Mouse (Mus musculus) midbrain, embryonic 13.5 days (tissue): Measurements from ENCODE around the gene Vdr. TPM values are rescaled to one million over a fixed set of nuclear protein-coding genes. Genes with fewer than 3 reads are reported as not detected.

Source experiments
- ATAC-seq: fragments of 200-750 bp; cut with Nextera tagmentation; 2 replicates; pipeline ENCODE4 v1.8.0; 2017; ENCODE audit warnings: mild to moderate bottlenecking, moderate TSS enrichment, moderate library complexity
- H3K27ac ChIP-seq: fragments of 300-500 bp; sonication (generic); 2 replicates; pipeline ENCODE4 v1.5.1; 2015; ENCODE audit warnings: inconsistent platforms, mild to moderate bottlenecking, moderate library complexity
- H3K27me3 ChIP-seq: fragments of 300-500 bp; sonication (generic); 2 replicates; pipeline ENCODE4 v1.6.1; 2015; ENCODE audit warnings: mild to moderate bottlenecking, inconsistent platforms
- H3K36me3 ChIP-seq: fragments of 300-500 bp; sonication (generic); 2 replicates; pipeline ENCODE4 v1.6.1; 2015; ENCODE audit warnings: mild to moderate bottlenecking, inconsistent platforms
- H3K4me1 ChIP-seq: fragments of 300-500 bp; sonication (generic); replicated peaks from 2 replicates; pipeline ENCODE4 v1.6.1; 2015; ENCODE audit warnings: inconsistent platforms
- H3K4me2 ChIP-seq: fragments of 300-500 bp; sonication (generic); replicated peaks from 2 replicates; pipeline ENCODE4 v1.6.1; 2015; ENCODE audit warnings: moderate library complexity, mild to moderate bottlenecking, inconsistent platforms
- H3K4me3 ChIP-seq: fragments of 300-500 bp; sonication (generic); replicated peaks from 2 replicates; pipeline ENCODE4 v1.5.1; 2015; ENCODE audit warnings: mild to moderate bottlenecking, inconsistent platforms
- H3K9ac ChIP-seq: fragments of 300-500 bp; sonication (generic); replicated peaks from 2 replicates; pipeline ENCODE4 v1.6.1; 2015; ENCODE audit warnings: mild to moderate bottlenecking, inconsistent platforms
- H3K9me3 ChIP-seq: fragments of 300-500 bp; sonication (generic); 2 replicates; pipeline ENCODE4 v1.6.1; 2016; ENCODE audit warnings: mild to moderate bottlenecking, inconsistent platforms
- WGBS: fragments of 180-500 bp; shearing (Covaris S2); methylation state at CpG from one replicate; pipeline ENCODE4 v1.1.7; 2015; 5-methylcytosine and 5-hydroxymethylcytosine counted together
- polyA plus RNA-seq: library from polyadenylated mRNA; unstranded; fragments of >200 nt; fragmentation: Nextera tagmentation; extraction: Ambion mirVana; gene quantifications from 2 replicates; pipeline ENCODE4 v1.2.1, GENCODE M21; 2015

The Vdr gene
- polyA plus RNA-seq, 1 experiment from 2014 or later, result not detected

DNA sequence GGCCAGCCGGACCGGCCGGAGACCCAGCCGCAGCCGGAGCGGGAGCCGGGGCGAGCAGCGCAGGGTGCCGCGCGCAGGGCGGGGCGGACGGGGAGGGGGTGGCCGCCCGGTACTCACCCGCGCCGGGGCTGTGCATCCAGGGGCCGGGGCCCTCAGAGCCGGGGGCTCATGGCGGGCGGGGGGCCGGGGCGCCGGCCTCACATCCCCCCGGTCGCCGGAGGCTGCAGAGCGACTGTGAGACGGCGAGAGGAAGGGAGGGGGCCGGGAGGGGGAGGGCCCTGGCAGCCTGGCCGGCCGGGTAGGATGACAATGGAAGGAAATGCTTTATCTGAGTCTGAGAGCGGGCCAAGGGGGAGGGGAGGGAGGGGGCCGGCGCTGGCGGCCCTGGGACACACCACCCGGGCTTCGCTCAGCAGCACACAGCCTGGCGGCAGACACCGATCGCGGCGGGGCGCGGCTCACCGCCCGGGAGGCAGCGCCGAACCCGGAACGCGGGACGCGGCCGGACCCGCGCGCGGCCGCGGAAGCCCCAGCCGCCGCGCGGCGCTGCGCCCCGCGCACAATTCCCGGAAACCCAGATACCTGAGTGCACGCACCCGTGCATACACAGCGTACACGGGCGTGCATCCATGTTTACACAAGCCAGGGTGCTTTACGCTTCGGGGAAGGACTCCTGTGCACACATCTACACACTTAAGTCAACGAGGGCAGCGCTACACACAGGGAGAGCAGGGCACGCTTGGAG lies 79.0 kb downstream of the Vdr start:
- H3K4me2 ChIP-seq, result peak overlapping the region; percentile 68
- H3K4me1 ChIP-seq, result peaks cover 59% of the 10 kb centered on the region

DNA sequence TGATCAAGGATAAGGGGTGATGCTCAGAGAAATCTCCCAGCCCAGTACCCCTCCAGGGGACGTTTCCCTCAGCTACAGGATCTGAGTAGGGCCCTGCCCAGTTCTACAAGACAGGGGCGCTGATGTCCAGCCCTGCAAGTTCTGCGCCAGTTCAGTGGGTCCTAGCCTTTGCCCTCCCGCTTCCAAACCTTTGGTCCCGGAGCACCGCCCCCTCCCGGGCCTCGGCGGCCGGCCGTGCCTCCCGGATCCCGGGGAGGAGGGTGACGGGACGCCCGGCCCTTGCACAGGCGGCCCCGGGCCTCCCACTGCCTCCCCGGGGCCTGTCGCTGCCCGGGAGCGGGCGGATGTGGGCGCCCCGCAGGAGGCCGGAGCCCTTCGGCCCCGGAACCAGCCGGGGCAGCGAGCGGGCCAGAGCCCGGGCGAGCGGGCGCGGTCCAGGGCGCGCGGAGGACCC lies 79.6 kb downstream of the Vdr start:
- ATAC-seq, result peak; percentile 59
- Histone ChIP-seq H3K36me3 (no peaks in the 10 kb centered on the region), H3K4me2 (peak overlapping the region; percentile 68), H3K4me3 (peak overlapping the region; percentile 87), H3K9me3 (no peaks in the 10 kb centered on the region), H3K9ac (peak overlapping the region; percentile 99), H3K27me3 (peaks cover 10% of the 10 kb centered on the region; the same call in 1 of the 2 replicates), H3K27ac (peak overlapping the region; percentile 97), H3K4me1 (peaks cover 65% of the 10 kb centered on the region)
- under 1% methylated on average over 39 of the region's 39 CpGs for WGBS

More for the DNA sequence above, 79.0 kb downstream of the Vdr start:
- Histone ChIP-seq H3K27me3 (peaks cover 10% of the 10 kb centered on the region; the same call in 1 of the 2 replicates), H3K27ac (peak overlapping the region; percentile 97), H3K9me3 (no peaks in the 10 kb centered on the region), H3K4me3 (peak overlapping the region; percentile 87), H3K36me3 (no peaks in the 10 kb centered on the region), H3K9ac (peak overlapping the region; percentile 99)
- WGBS, result under 1% methylated on average over 55 of the region's 84 CpGs
- peak; percentile 89 for ATAC-seq

GRCm38 (mm10) chr15:97830253-97830787 lies 80.1 kb downstream of the Vdr start:
- peaks cover 70% of the 10 kb centered on the region for H3K4me1 ChIP-seq
- H3K4me2 ChIP-seq, result peak overlapping the region; percentile 68
- no peak for ATAC-seq
- H3K27me3 ChIP-seq, result peaks cover 10% of the 10 kb centered on the region; the same call in 1 of the 2 replicates
- H3K9ac ChIP-seq, result peak overlapping the region; percentile 99
- H3K4me3 ChIP-seq, result peak overlapping the region; percentile 87
- H3K27ac ChIP-seq, result peak overlapping the region; percentile 97
- no peaks in the 10 kb centered on the region for H3K9me3 ChIP-seq
- no peaks in the 10 kb centered on the region for H3K36me3 ChIP-seq
- WGBS, result 13% methylated on average over 12 of the region's 12 CpGs

DNA sequence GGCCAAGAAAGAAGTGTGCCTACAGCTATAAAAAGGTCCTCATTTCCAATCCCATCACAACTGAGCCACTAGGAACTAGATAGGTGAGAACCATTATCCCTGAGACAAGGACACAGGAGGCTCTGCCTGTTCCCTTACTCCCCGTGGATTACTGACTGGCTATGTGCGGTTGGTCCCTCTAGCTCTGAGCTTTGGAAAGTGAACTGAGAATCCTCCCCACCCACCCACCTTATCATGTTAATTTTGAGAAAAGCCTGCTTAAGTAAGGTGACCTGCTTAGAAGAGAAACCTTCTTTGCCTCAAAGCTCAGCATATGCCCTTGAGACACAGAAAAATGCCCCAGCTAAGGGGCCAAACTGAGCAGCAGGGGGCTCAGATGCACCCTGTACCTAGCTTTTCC lies 81.0 kb downstream of the Vdr start:
- Histone ChIP-seq H3K4me2 (peak overlapping the region; percentile 68), H3K4me3 (peak overlapping the region; percentile 87), H3K4me1 (peaks cover 79% of the 10 kb centered on the region), H3K9me3 (no peaks in the 10 kb centered on the region), H3K27me3 (peaks cover 10% of the 10 kb centered on the region; the same call in 1 of the 2 replicates), H3K36me3 (no peaks in the 10 kb centered on the region), H3K9ac (peak overlapping the region; percentile 99; the same call in 1 of the 2 replicates), H3K27ac (no peak overlapping the region)
- WGBS, result 56% methylated on average over 2 of the region's 2 CpGs
- ATAC-seq, result no peak

DNA sequence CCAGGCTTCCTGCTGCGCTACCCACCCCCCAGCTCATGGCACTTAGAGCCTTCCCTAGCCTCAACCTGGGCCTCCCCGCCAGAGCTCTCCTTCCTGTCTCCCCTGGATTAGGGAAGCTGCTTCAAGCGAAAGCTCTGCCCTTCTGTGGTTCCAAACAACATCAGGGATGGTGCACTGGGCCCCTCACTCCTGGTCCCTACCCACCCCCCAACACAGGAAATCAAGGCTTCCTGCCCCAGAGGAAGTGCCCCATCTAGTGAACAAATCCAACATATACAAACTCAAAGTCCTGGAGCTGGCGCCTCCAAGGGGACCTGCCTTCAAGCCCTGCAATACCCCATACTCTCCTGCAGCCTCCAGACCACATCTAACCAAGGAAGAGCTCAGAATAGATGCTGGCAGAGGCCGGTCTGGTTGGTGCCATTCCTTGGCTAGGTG lies 81.5 kb downstream of the Vdr start:
- peak overlapping the region; percentile 42 for H3K9ac ChIP-seq
- peaks cover 10% of the 10 kb centered on the region; the same call in 1 of the 2 replicates for H3K27me3 ChIP-seq
- H3K4me3 ChIP-seq, result peak overlapping the region; percentile 87; the same call in 1 of the 2 replicates
- H3K4me2 ChIP-seq, result peak overlapping the region; percentile 68
- H3K4me1 ChIP-seq, result peaks cover 83% of the 10 kb centered on the region
- 64% methylated on average over 5 of the region's 5 CpGs for WGBS
- H3K9me3 ChIP-seq, result no peaks in the 10 kb centered on the region
- no peak overlapping the region for H3K27ac ChIP-seq
- no peaks in the 10 kb centered on the region for H3K36me3 ChIP-seq
- ATAC-seq, result no peak

- WGBS, result 60% methylated on average over 6 of the region's 6 CpGs
- Histone ChIP-seq H3K4me2 (peak overlapping the region; percentile 68), H3K9me3 (no peaks in the 10 kb centered on the region), H3K4me1 (peaks cover 87% of the 10 kb centered on the region), H3K9ac (peak overlapping the region; percentile 42), H3K36me3 (no peaks in the 10 kb centered on the region), H3K27ac (no peak overlapping the region), H3K27me3 (peaks cover 7% of the 10 kb centered on the region; the same call in 1 of the 2 replicates), H3K4me3 (no peak overlapping the region; the same call in 1 of the 2 replicates)
- ATAC-seq, result no peak
Observed at GRCm38 (mm10) chr15:97828221-97828842, 82.1 kb downstream of the Vdr start.

DNA sequence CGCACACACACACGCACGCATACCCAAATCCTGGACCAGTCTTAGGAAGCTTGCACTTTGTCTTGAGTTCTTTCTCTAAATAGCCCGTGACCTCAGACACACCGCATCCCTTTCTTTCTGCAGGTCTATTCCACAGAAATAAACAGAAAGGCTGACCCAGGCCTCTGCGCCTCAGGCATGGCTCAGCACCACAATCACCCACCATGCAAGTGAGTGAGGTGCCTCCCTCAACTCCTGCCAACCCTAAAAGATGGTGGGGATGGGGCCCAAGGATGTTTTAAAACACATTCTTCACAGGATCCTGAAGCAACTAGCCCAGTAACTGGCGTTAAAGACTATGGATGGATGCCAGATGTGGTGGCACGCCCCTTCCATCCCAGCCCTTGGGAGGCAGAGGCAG lies 83.0 kb downstream of the Vdr start:
- H3K4me3 ChIP-seq, result no peak overlapping the region
- peaks cover 87% of the 10 kb centered on the region for H3K4me1 ChIP-seq
- ATAC-seq, result no peak
- no peak overlapping the region for H3K9ac ChIP-seq
- H3K36me3 ChIP-seq, result no peaks in the 10 kb centered on the region
- no peak overlapping the region for H3K27ac ChIP-seq
- WGBS, result 95% methylated on average over 8 of the region's 8 CpGs
- H3K9me3 ChIP-seq, result no peaks in the 10 kb centered on the region
- no peaks in the 10 kb centered on the region for H3K27me3 ChIP-seq
- no peak overlapping the region for H3K4me2 ChIP-seq

DNA sequence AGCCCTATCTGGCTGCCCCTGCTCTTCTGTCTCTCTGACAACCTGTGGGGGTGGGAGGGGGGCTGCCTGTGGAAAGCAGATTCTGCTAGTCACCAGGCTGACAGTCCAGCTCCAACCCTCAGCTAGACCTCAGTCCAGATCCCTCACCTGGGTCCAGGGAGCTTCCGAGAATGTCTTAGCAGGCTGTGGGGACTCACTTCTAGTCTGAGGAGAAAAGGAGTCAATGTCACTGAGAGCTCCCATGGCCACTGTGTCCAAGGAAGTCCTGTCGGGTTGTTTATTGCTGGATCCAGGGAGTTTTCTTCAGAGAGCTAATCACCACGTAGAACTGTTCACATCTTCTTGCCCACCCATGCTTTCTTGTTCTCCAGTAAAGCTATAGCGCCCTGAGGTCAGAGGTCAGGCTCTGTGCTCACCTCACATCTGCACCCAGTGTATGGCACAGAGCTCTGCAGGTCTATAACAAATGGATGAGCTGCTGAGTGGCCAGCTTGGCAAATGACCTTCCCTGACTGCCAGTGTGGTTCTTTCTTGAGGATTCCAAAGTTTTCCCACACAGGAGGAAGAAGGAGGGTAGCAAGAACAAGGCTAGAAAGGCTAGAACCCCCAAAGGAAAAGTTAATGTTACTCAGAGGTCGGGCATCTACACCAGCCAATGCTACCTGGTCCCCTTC lies 83.7 kb downstream of the Vdr start:
- H3K4me1 ChIP-seq, result peaks cover 87% of the 10 kb centered on the region
- WGBS, result 70% methylated on average over 5 of the region's 5 CpGs

DNA sequence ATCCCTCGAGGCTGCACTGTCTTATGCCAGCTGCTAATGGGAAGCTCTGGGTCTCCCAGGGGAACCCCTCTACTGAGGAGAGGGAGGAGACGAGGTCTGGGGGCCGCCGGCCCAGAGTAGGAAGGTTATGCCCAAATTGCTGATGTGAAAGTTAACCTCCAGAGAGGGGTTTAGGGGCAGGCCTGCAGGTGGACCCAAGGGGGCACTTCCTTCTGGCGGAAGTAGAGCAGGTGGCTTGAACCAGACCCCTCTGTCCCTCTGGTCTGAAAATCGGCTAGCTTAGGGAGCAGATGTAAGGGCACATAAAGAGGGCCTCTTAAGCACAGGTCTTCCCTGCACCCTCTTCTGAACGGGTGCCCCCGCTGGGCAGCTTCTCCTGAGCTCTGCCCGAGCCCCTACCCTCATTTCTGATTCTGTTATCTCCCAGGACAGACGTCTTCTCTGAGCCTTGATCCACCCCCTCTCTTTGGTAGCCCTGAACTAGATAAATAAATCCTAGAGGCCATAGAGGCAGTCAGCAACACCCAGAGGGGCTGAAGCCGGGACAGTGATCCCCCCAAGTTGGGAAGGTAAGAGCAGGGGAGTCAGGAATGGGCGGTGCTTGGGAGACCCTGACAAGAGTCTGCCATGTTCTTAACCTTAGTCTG lies 84.4 kb downstream of the Vdr start:
- no peak for ATAC-seq

More for the DNA sequence above, 83.7 kb downstream of the Vdr start:
- peak overlapping the region; percentile 41; the same call in 1 of the 2 replicates for H3K9ac ChIP-seq
- no peaks in the 10 kb centered on the region for H3K36me3 ChIP-seq
- H3K9me3 ChIP-seq, result no peaks in the 10 kb centered on the region
- no peak for ATAC-seq
- H3K27me3 ChIP-seq, result no peaks in the 10 kb centered on the region
- no peak overlapping the region for H3K4me2 ChIP-seq
- H3K27ac ChIP-seq, result no peak overlapping the region
- no peak overlapping the region for H3K4me3 ChIP-seq

GRCm38 (mm10) chr15:97825071-97825940 lies 85.1 kb downstream of the Vdr start:
- Histone ChIP-seq H3K4me2 (peak overlapping the region; percentile 40), H3K4me3 (peak overlapping the region; percentile 2; the same call in 1 of the 2 replicates), H3K27me3 (no peaks in the 10 kb centered on the region), H3K9ac (peak overlapping the region; percentile 41), H3K4me1 (peaks cover 91% of the 10 kb centered on the region), H3K9me3 (no peaks in the 10 kb centered on the region), H3K27ac (0 out of 2 replicates have a peak overlapping the region, but pooled peaks have one; percentile 19), H3K36me3 (0 out of 2 replicates have a peak, but pooled peaks cover 4% of the 10 kb centered on the region)
- 11% methylated on average over 29 of the region's 29 CpGs for WGBS
- no peak for ATAC-seq

More for the DNA sequence above, 84.4 kb downstream of the Vdr start:
- H3K4me2 ChIP-seq, result peak overlapping the region; percentile 40; the same call in 1 of the 2 replicates
- H3K27me3 ChIP-seq, result no peaks in the 10 kb centered on the region
- H3K9me3 ChIP-seq, result no peaks in the 10 kb centered on the region
- no peaks in the 10 kb centered on the region for H3K36me3 ChIP-seq
- peak overlapping the region; percentile 41 for H3K9ac ChIP-seq
- H3K27ac ChIP-seq, result 0 out of 2 replicates have a peak overlapping the region, but pooled peaks have one; percentile 19
- H3K4me1 ChIP-seq, result peaks cover 92% of the 10 kb centered on the region
- 36% methylated on average over 12 of the region's 12 CpGs for WGBS
- H3K4me3 ChIP-seq, result no peak overlapping the region
